Mouse (Mus musculus) C2C12 (cell line): ENCODE measurements at regions not wholly inside any gene's neighbourhood (a gene's known extent, or its start where the extent isn't known, plus 50 kb on each side); places are given as distances from the start of the nearest gene placed in this dataset.

Experiments used
- CEBPB ChIP-seq: IDR thresholded peaks from one replicate; pipeline ENCODE4 v1.6.1; 2011; ENCODE audit warnings: low read depth, mild to moderate bottlenecking, control low read depth, moderate library complexity
- CTCF ChIP-seq: IDR thresholded peaks from one replicate; pipeline ENCODE4 v1.5.1; 2011; ENCODE audit not compliant: control insufficient read depth, insufficient read depth, insufficient read length
- MAX ChIP-seq: IDR thresholded peaks from one replicate; pipeline ENCODE4 v1.6.1; 2011; ENCODE audit warnings: mild to moderate bottlenecking, control low read depth
- MYOD1 ChIP-seq: IDR thresholded peaks from one replicate; pipeline ENCODE4 v1.6.1; 2011; ENCODE audit warnings: low read depth; ENCODE audit not compliant: control insufficient read depth, insufficient read length
- MYOG ChIP-seq: IDR thresholded peaks from one replicate; pipeline ENCODE4 v1.6.1; 2011; ENCODE audit not compliant: control insufficient read depth, insufficient read length; ENCODE audit errors: extremely low read depth
- USF1 ChIP-seq: IDR thresholded peaks from one replicate; pipeline ENCODE4 v1.6.1; 2011; ENCODE audit warnings: low read depth, mild to moderate bottlenecking, control low read depth, moderate library complexity

DNA sequence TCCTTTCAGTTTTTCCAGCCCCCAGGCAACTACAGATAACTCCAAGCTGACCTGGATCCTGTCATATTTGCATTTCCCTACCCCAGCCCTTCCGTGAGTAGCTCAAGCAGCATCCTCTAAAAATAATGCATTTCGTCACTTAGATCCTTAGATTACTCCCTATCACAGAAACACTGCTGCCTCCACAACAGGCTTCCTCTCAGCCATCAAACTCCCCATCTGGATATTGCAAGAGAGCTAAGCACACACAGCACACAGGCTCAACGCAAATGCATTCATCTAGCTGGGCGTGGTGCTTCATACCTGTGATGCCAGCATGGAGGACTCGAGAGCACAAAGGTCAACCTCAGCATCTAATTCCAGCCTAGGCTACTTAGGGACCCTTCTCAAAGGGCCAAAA, 260.9 kb downstream of the Sox4 start:
- no peak for TF ChIP-seq CTCF
- no peak for TF ChIP-seq MAX
- TF ChIP-seq USF1 = no peak
- TF ChIP-seq MYOG = no peak
- TF ChIP-seq MYOD1 = no peak
- TF ChIP-seq CEBPB = no peak
